Mouse (Mus musculus) skeletal muscle tissue, adult 2 months (tissue): ENCODE measurements around the gene Slc38a3.

ENCODE experiments used
- DNase-seq: peaks from one replicate; pipeline ENCODE4 v3.0.0-alpha.2; 2012; ENCODE audit warnings: low read depth, low spot score

The Slc38a3 gene

GRCm38 (mm10) chr9:107635279-107636028, 33.9 kb downstream of the Slc38a3 start, which contains the start of gene Gnai2:
TSS of gene Gnai2 (minus strand) at chr9:107635367.
- peak; percentile 97 for DNase-seq

GRCm38 (mm10) chr9:107634406-107635278, 34.7 kb downstream of the Slc38a3 start:
- no peak for DNase-seq

GRCm38 (mm10) chr9:107633661-107634405, 35.5 kb downstream of the Slc38a3 start:
- DNase-seq, result no peak

GRCm38 (mm10) chr9:107633091-107633660, 36.2 kb downstream of the Slc38a3 start:
- DNase-seq, result peak; percentile 72

- no peak for DNase-seq
Observed at GRCm38 (mm10) chr9:107632478-107632877, 36.9 kb downstream of the Slc38a3 start.

GRCm38 (mm10) chr9:107631861-107632260, 37.5 kb downstream of the Slc38a3 start:
- DNase-seq, result no peak

GRCm38 (mm10) chr9:107631311-107631826, 38.0 kb downstream of the Slc38a3 start:
- DNase-seq, result no peak

GRCm38 (mm10) chr9:107630576-107630975, 38.8 kb downstream of the Slc38a3 start:
- no peak for DNase-seq

- no peak for DNase-seq
Observed at GRCm38 (mm10) chr9:107629901-107630425, 39.4 kb downstream of the Slc38a3 start.

- DNase-seq, result no peak
Observed at GRCm38 (mm10) chr9:107629411-107629730, 40.0 kb downstream of the Slc38a3 start.

- no peak for DNase-seq
Observed at GRCm38 (mm10) chr9:107628721-107629410, 40.5 kb downstream of the Slc38a3 start.

- no peak for DNase-seq
Observed at GRCm38 (mm10) chr9:107627387-107628255, 41.7 kb downstream of the Slc38a3 start.

GRCm38 (mm10) chr9:107626844-107627277, 42.5 kb downstream of the Slc38a3 start:
- no peak for DNase-seq

GRCm38 (mm10) chr9:107626158-107626843, 43.0 kb downstream of the Slc38a3 start:
- no peak for DNase-seq

- no peak for DNase-seq
Observed at GRCm38 (mm10) chr9:107625351-107626128, 43.8 kb downstream of the Slc38a3 start.

- DNase-seq, result no peak
Observed at GRCm38 (mm10) chr9:107624951-107625350, 44.4 kb downstream of the Slc38a3 start.

GRCm38 (mm10) chr9:107624539-107624938, 44.8 kb downstream of the Slc38a3 start:
- no peak for DNase-seq

- no peak for DNase-seq
Observed at GRCm38 (mm10) chr9:107620954-107621353, 48.4 kb downstream of the Slc38a3 start.
